Mouse (Mus musculus): ENCODE results near the gene Phf3. TPM values are rescaled to one million over a fixed set of nuclear protein-coding genes. Genes with fewer than 3 reads are reported as not detected.
"Not testable (repeated sequence)": the region's sequence is repeated elsewhere in the genome, so short reads cannot be mapped to it uniquely, and the experiment has no call there.

The Phf3 gene
- polyA plus RNA-seq, 1 experiment = 1.2 TPM

GRCm38 (mm10) chr1:30780293-30780692, 93.4 kb downstream of the Phf3 start:
- H3K36me3 ChIP-seq (ENCODE audit: control insufficient read depth) = no peaks in the 10 kb centered on the region
- no peaks in the 10 kb centered on the region for H3K4me1 ChIP-seq (ENCODE audit: control insufficient read depth)
- H3K9me3 ChIP-seq (ENCODE audit: control insufficient read depth, low read length) = no peaks in the 10 kb centered on the region
- no peak for TF ChIP-seq GATA1 (IDR thresholded peaks at IDR 0.05; ENCODE audit: low read length)
- TF ChIP-seq TAL1 (IDR thresholded peaks at IDR 0.05; ENCODE audit: low read length) = no peak
- no peaks in the 10 kb centered on the region for H3K27me3 ChIP-seq (ENCODE audit: control insufficient read depth)
- no peak overlapping the region for H3K4me3 ChIP-seq (replicated peaks)

GRCm38 (mm10) chr1:30779562-30779961, 94.2 kb downstream of the Phf3 start:
- no peaks in the 10 kb centered on the region for H3K27me3 ChIP-seq (ENCODE audit: control insufficient read depth)
- TF ChIP-seq GATA1 (IDR thresholded peaks at IDR 0.05; ENCODE audit: low read length) (no peak), TAL1 (IDR thresholded peaks at IDR 0.05; ENCODE audit: low read length) (no peak)
- no peak overlapping the region for H3K4me3 ChIP-seq (replicated peaks)
- no peaks in the 10 kb centered on the region for H3K36me3 ChIP-seq (ENCODE audit: control insufficient read depth)
- no peaks in the 10 kb centered on the region for H3K9me3 ChIP-seq (ENCODE audit: control insufficient read depth, low read length)
- no peaks in the 10 kb centered on the region for H3K4me1 ChIP-seq (ENCODE audit: control insufficient read depth)

DNA sequence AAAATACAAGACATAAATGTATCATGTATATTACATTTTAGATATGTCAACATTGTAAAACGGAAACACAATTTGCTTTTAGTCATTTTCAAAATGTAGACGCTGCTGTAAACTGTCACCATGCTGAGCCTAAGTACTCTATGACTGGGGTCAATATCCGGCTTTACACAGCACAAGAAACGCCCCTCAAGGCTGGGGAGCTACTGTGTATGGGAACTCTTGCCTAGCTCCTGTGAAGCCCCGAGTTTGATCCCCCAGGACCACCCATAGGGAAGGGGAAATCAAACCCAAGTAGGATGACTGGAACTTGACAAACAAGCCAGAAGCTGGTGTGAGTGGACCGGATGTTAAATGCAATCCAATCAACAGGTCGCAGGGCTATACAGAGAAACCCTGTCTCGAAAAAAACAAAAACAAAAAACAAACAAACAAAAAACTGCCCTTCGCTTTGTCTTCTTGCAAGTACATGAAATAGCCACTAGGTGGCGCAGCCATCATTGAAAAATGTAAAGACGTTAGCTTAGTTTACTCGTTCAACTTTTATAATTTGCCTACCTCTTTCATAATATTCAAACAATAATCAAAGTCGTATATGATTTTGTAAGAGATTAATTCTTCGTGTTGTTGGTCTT, 95.2 kb downstream of the Phf3 start:
- Histone ChIP-seq H3K36me3 (ENCODE audit: control insufficient read depth) (no peaks in the 10 kb centered on the region), H3K4me3 (replicated peaks) (no peak overlapping the region)
- TF ChIP-seq GATA1 (IDR thresholded peaks at IDR 0.05; ENCODE audit: low read length) (no peak), TAL1 (IDR thresholded peaks at IDR 0.05; ENCODE audit: low read length) (no peak)

DNA sequence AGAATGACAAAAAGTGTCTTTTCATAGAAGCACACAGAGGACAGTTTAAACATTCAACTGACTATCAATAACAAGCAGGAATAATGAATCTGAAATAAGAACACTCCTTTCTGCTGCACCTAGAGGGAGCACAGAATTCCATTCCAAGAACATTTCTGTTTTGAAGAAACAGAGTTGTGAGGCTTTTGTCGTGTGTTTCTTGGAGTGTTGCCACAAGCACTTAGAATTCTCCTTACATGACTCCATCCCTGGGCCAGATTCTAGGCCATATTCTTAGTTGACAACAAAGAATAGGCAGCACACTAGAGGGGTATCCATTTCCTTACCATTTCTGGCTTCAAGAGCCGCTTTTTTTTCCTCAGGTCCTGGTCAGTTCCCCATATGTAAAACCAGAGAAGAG, 97.5 kb downstream of the Phf3 start:
- Histone ChIP-seq H3K4me3 (replicated peaks) (no peak overlapping the region), H3K4me1 (ENCODE audit: control insufficient read depth) (no peaks in the 10 kb centered on the region), H3K9me3 (ENCODE audit: control insufficient read depth, low read length) (0 out of 2 replicates have a peak, but pooled peaks cover 3% of the 10 kb centered on the region), H3K36me3 (ENCODE audit: control insufficient read depth) (no peaks in the 10 kb centered on the region), H3K27me3 (ENCODE audit: control insufficient read depth) (no peaks in the 10 kb centered on the region)
- no peak for TF ChIP-seq TAL1 (IDR thresholded peaks at IDR 0.05; ENCODE audit: low read length)
- no peak for TF ChIP-seq GATA1 (IDR thresholded peaks at IDR 0.05; ENCODE audit: low read length)

More for the DNA sequence above, 95.2 kb downstream of the Phf3 start:
- Histone ChIP-seq H3K9me3 (ENCODE audit: control insufficient read depth, low read length) (no peaks in the 10 kb centered on the region), H3K27me3 (ENCODE audit: control insufficient read depth) (no peaks in the 10 kb centered on the region), H3K4me1 (ENCODE audit: control insufficient read depth) (no peaks in the 10 kb centered on the region)

- TF ChIP-seq TAL1 (IDR thresholded peaks at IDR 0.05; ENCODE audit: low read length) (no peak), GATA1 (IDR thresholded peaks at IDR 0.05; ENCODE audit: low read length) (no peak)
- H3K9me3 ChIP-seq (ENCODE audit: control insufficient read depth, low read length) = peaks cover 12% of the 10 kb centered on the region
- H3K4me1 ChIP-seq (ENCODE audit: control insufficient read depth) = no peaks in the 10 kb centered on the region
- H3K4me3 ChIP-seq (replicated peaks) = no peak overlapping the region
- H3K27me3 ChIP-seq (ENCODE audit: control insufficient read depth) = no peaks in the 10 kb centered on the region
- no peaks in the 10 kb centered on the region for H3K36me3 ChIP-seq (ENCODE audit: control insufficient read depth)
These were observed 100.1 kb downstream of the Phf3 start for GRCm38 (mm10) chr1:30773662-30774061.

GRCm38 (mm10) chr1:30772851-30773250, 100.9 kb downstream of the Phf3 start:
- no peaks in the 10 kb centered on the region for H3K27me3 ChIP-seq (ENCODE audit: control insufficient read depth)
- H3K36me3 ChIP-seq (ENCODE audit: control insufficient read depth) = no peaks in the 10 kb centered on the region
- H3K4me3 ChIP-seq (replicated peaks) = no peak overlapping the region
- H3K4me1 ChIP-seq (ENCODE audit: control insufficient read depth) = no peaks in the 10 kb centered on the region
- TF ChIP-seq GATA1 (IDR thresholded peaks at IDR 0.05; ENCODE audit: low read length) (no peak), TAL1 (IDR thresholded peaks at IDR 0.05; ENCODE audit: low read length) (no peak)
- H3K9me3 ChIP-seq (ENCODE audit: control insufficient read depth, low read length) = peaks cover 12% of the 10 kb centered on the region

GRCm38 (mm10) chr1:30771772-30772171, 101.9 kb downstream of the Phf3 start:
- Histone ChIP-seq H3K4me1 (ENCODE audit: control insufficient read depth) (no peaks in the 10 kb centered on the region), H3K27me3 (ENCODE audit: control insufficient read depth) (no peaks in the 10 kb centered on the region), H3K9me3 (ENCODE audit: control insufficient read depth, low read length) (peaks cover 12% of the 10 kb centered on the region), H3K4me3 (replicated peaks) (no peak overlapping the region), H3K36me3 (ENCODE audit: control insufficient read depth) (no peaks in the 10 kb centered on the region)
- TF ChIP-seq GATA1 (IDR thresholded peaks at IDR 0.05; ENCODE audit: low read length) = no peak
- TF ChIP-seq TAL1 (IDR thresholded peaks at IDR 0.05; ENCODE audit: low read length) = no peak

- H3K4me1 ChIP-seq (ENCODE audit: control insufficient read depth); H3K27me3 ChIP-seq (ENCODE audit: control insufficient read depth); H3K36me3 ChIP-seq (ENCODE audit: control insufficient read depth); H3K4me3 ChIP-seq (replicated peaks): not testable (repeated sequence)
- H3K9me3 ChIP-seq (ENCODE audit: control insufficient read depth, low read length) = peaks cover 12% of the 10 kb centered on the region
These were observed 103.1 kb downstream of the Phf3 start for GRCm38 (mm10) chr1:30770599-30770998.

GRCm38 (mm10) chr1:30756794-30757193, 116.9 kb downstream of the Phf3 start:
- H3K36me3 ChIP-seq (ENCODE audit: control insufficient read depth) = no peaks in the 10 kb centered on the region
- H3K27me3 ChIP-seq (ENCODE audit: control insufficient read depth) = no peaks in the 10 kb centered on the region
- TF ChIP-seq TAL1 (IDR thresholded peaks at IDR 0.05; ENCODE audit: low read length) (no peak), GATA1 (IDR thresholded peaks at IDR 0.05; ENCODE audit: low read length) (no peak)
- H3K4me1 ChIP-seq (ENCODE audit: control insufficient read depth) = no peaks in the 10 kb centered on the region
- peaks cover 5% of the 10 kb centered on the region; the same call in 1 of the 2 replicates for H3K9me3 ChIP-seq (ENCODE audit: control insufficient read depth, low read length)
- H3K4me3 ChIP-seq (replicated peaks) = no peak overlapping the region
